Mouse (Mus musculus): ENCODE measurements at regions not wholly inside any gene's neighbourhood (a gene's known extent, or its start where the extent isn't known, plus 50 kb on each side); places are given as distances from the start of the nearest gene placed in this dataset.
"Not testable (repeated sequence)": the region's sequence is repeated elsewhere in the genome, so short reads cannot be mapped to it uniquely, and the experiment has no call there.

DNA sequence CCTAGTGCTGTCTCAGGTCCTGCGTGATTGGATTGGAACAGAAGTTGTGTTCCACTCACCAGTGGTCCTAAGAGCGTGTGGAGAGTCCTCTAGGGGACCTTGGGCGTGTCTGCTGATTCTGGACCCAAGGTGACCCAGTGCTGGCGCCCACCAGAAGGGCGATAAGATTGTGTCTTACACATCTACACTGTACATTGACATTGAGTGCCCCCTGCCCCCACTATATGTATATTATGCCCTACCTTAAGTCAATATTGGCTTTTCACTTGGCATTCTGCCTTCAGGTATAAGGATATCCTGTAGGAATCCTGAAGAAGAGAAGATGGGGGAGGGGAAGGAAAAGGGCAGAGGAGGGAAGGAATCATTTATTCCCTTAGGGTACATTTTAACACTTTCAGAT is 260.2 kb upstream of the Rgs17 start:
- H3K36me3 ChIP-seq (ENCODE audit: control insufficient read depth, insufficient read depth, low read length), result no peaks in the 10 kb centered on the region
- no peaks in the 10 kb centered on the region for H3K9me3 ChIP-seq (ENCODE audit: control insufficient read depth, low read length)
- H3K27me3 ChIP-seq (ENCODE audit: control insufficient read depth, insufficient read depth, low read length), result no peaks in the 10 kb centered on the region
- H3K9ac ChIP-seq (ENCODE audit: low read depth, low read length, severe bottlenecking), result no peak overlapping the region
- DNase-seq (ENCODE audit: low spot score), result no peak
- ATAC-seq (ENCODE audit: low FRiP score, low read depth), result no peak
- 88% methylated on average over 5 of the region's 5 CpGs for WGBS
- H3K4me1 ChIP-seq (ENCODE audit: control insufficient read depth, insufficient read depth, low read length), result no peaks in the 10 kb centered on the region
- H3K27ac ChIP-seq (replicated peaks; ENCODE audit: low read depth, low read length), result no peak overlapping the region
- no peak overlapping the region for H3K4me2 ChIP-seq (replicated peaks; ENCODE audit: low read depth, low read length, severe bottlenecking)
- no peak overlapping the region for H3K4me3 ChIP-seq (replicated peaks; ENCODE audit: low read length)
- TF ChIP-seq POLR2A (IDR thresholded peaks at IDR 0.05; ENCODE audit: borderline replicate concordance, extremely low read depth, insufficient read depth, insufficient read length), result no peak

DNA sequence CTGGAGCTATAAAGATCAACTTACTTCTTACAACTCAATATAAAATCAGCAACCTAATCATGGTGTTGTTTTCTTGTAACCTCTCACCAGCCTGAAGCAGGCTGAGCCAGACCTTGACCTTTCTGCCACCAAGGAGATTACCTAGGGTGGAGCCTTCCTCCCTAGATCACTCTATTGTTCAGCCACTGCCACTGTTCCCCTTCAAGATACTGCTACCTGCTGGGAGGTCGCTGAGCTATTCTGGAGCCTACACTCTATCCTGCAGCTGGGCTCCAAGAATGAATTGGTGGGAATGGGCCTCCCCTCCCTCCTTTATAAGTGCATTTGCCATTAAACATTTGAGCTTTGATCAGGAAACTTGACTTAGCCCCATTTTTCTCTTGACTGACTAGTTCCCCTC is 242.1 kb upstream of the Rgs17 start:
- H3K27me3 ChIP-seq (ENCODE audit: control insufficient read depth, insufficient read depth, low read length); H3K27ac ChIP-seq (replicated peaks; ENCODE audit: low read depth, low read length); DNase-seq (ENCODE audit: low spot score); ATAC-seq (ENCODE audit: low FRiP score, low read depth); H3K4me1 ChIP-seq (ENCODE audit: control insufficient read depth, insufficient read depth, low read length); H3K9me3 ChIP-seq (ENCODE audit: control insufficient read depth, low read length); H3K4me2 ChIP-seq (replicated peaks; ENCODE audit: low read depth, low read length, severe bottlenecking); H3K4me3 ChIP-seq (replicated peaks; ENCODE audit: low read length); H3K36me3 ChIP-seq (ENCODE audit: control insufficient read depth, insufficient read depth, low read length); H3K9ac ChIP-seq (ENCODE audit: low read depth, low read length, severe bottlenecking): not testable (repeated sequence)
- 12% methylated on average over 1 of the region's 1 CpGs for WGBS

DNA sequence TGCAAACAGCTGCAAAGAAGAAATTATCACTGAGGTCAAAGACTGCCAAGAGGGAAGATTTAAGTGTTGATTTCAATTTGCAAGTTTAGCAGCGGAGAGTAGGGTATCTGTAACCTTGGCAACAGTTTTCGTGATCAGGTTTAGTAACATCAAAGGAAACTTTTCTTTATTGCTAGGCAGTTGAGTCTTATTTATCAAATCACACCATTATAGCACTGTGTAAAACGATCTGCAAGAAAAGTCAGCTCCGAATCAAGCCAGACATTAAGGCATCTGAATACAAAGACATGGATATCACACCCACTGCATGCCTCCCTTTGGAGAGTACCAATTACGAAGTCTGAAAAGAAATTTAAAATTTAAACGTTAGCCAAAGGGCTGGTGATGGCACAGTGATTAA is 234.7 kb upstream of the Rgs17 start:
- Histone ChIP-seq H3K9ac (ENCODE audit: low read depth, low read length, severe bottlenecking) (no peak overlapping the region), H3K4me3 (replicated peaks; ENCODE audit: low read length) (no peak overlapping the region), H3K4me2 (replicated peaks; ENCODE audit: low read depth, low read length, severe bottlenecking) (no peak overlapping the region), H3K9me3 (ENCODE audit: control insufficient read depth, low read length) (no peaks in the 10 kb centered on the region), H3K27me3 (ENCODE audit: control insufficient read depth, insufficient read depth, low read length) (no peaks in the 10 kb centered on the region), H3K4me1 (ENCODE audit: control insufficient read depth, insufficient read depth, low read length) (no peaks in the 10 kb centered on the region), H3K27ac (replicated peaks; ENCODE audit: low read depth, low read length) (no peak overlapping the region), H3K36me3 (ENCODE audit: control insufficient read depth, insufficient read depth, low read length) (no peaks in the 10 kb centered on the region)
- no peak for ATAC-seq (ENCODE audit: low FRiP score, low read depth)
- 63% methylated on average over 6 of the region's 6 CpGs for WGBS
- TF ChIP-seq POLR2A (IDR thresholded peaks at IDR 0.05; ENCODE audit: borderline replicate concordance, extremely low read depth, insufficient read depth, insufficient read length), result no peak
- DNase-seq (ENCODE audit: low spot score), result no peak

DNA sequence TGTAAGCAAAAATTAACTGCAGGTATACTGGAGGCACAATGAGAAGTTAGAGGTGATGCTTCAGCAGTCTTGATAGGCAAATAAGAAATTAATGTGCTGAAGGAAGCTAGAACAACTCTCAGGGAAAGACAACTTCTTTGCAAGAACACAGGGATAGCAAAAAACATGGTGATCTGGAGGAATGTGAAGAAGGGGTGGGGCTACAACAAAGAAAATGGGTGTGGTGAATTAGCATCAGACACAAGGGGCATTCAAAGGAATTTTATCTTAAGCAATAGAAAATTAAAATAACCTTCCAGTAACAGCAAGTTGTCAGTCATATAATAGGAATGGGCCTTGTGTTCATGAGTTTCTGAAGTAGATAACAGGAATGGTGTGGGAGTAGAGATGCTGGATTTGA is 211.9 kb upstream of the Rgs17 start:
- H3K27me3 ChIP-seq (ENCODE audit: control insufficient read depth, insufficient read depth, low read length), result no peaks in the 10 kb centered on the region
- no peaks in the 10 kb centered on the region for H3K4me1 ChIP-seq (ENCODE audit: control insufficient read depth, insufficient read depth, low read length)
- H3K9ac ChIP-seq (ENCODE audit: low read depth, low read length, severe bottlenecking), result no peak overlapping the region
- H3K9me3 ChIP-seq (ENCODE audit: control insufficient read depth, low read length), result no peaks in the 10 kb centered on the region
- no peak for TF ChIP-seq POLR2A (IDR thresholded peaks at IDR 0.05; ENCODE audit: borderline replicate concordance, extremely low read depth, insufficient read depth, insufficient read length)
- H3K4me2 ChIP-seq (replicated peaks; ENCODE audit: low read depth, low read length, severe bottlenecking), result no peak overlapping the region
- ATAC-seq (ENCODE audit: low FRiP score, low read depth), result no peak
- no peaks in the 10 kb centered on the region for H3K36me3 ChIP-seq (ENCODE audit: control insufficient read depth, insufficient read depth, low read length)
- no peak overlapping the region for H3K27ac ChIP-seq (replicated peaks; ENCODE audit: low read depth, low read length)
- no peak overlapping the region for H3K4me3 ChIP-seq (replicated peaks; ENCODE audit: low read length)
- DNase-seq (ENCODE audit: low spot score), result no peak

DNA sequence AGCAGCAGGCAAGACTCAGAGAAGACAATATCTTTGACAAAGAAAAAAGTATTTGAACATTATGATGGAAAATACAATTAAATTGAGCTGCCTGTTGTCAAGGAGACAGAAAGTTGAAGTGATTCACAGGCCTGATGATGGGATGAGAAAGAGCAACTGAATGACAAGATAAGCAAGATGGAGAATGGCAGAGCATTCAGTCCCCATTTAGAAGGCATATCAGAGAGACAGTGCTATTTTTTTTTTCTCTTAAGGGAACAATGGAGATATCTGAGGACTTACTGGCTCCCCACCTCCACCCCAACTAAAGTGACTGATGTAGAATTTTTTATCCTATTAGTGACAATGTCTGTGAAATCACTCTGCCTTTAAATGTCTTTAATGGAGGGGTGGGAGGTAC is 202.2 kb upstream of the Rgs17 start:
- H3K4me1 ChIP-seq (ENCODE audit: control insufficient read depth, insufficient read depth, low read length); ATAC-seq (ENCODE audit: low FRiP score, low read depth); H3K4me3 ChIP-seq (replicated peaks; ENCODE audit: low read length); H3K27me3 ChIP-seq (ENCODE audit: control insufficient read depth, insufficient read depth, low read length); H3K4me2 ChIP-seq (replicated peaks; ENCODE audit: low read depth, low read length, severe bottlenecking); DNase-seq (ENCODE audit: low spot score); H3K9ac ChIP-seq (ENCODE audit: low read depth, low read length, severe bottlenecking); H3K36me3 ChIP-seq (ENCODE audit: control insufficient read depth, insufficient read depth, low read length); H3K27ac ChIP-seq (replicated peaks; ENCODE audit: low read depth, low read length); H3K9me3 ChIP-seq (ENCODE audit: control insufficient read depth, low read length): not testable (repeated sequence)

DNA sequence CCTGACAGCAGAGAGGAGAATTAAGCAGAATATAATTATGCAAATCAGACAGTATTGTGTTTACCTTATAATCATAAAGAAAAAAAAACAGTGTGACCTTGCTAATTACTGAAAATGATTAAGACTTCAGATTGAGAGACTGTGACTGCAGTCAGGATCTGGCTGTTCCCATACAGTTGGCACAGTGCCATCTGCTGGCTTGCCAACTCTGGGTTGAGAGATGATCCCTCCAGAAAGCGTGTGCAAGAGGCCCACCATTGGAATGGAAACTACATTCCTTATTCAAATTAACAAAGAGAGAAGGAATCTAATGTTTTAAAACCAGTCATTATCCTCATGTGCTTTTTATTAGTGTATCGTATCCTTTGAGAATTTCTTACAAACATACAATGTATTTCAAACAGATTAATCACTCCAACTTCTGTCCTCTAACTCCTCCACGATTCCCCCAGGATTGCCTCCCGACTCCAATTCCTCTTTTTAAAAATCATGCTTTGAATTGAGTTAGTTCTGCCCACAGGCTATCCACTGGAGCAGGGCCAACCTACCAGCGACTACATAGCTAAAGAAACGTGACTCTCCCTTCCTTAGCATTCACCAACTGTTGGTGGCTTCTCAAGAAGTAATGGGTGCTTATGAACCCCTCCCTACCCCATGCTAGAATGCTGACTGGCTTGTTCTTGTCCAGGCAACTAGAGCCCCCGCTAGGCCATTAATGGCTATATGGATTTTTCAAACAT is 192.9 kb upstream of the Rgs17 start:
- ATAC-seq (ENCODE audit: low FRiP score, low read depth) (peak; percentile 44; the same call in 1 of the 2 replicates), DNase-seq (ENCODE audit: low spot score) (peak; percentile 56)
- no peak overlapping the region for H3K4me3 ChIP-seq (replicated peaks; ENCODE audit: low read length)
- H3K27ac ChIP-seq (replicated peaks; ENCODE audit: low read depth, low read length), result no peak overlapping the region
- no peak overlapping the region for H3K9ac ChIP-seq (ENCODE audit: low read depth, low read length, severe bottlenecking)
- TF ChIP-seq POLR2A (IDR thresholded peaks at IDR 0.05; ENCODE audit: borderline replicate concordance, extremely low read depth, insufficient read depth, insufficient read length), result no peak
- no peaks in the 10 kb centered on the region for H3K9me3 ChIP-seq (ENCODE audit: control insufficient read depth, low read length)
- H3K36me3 ChIP-seq (ENCODE audit: control insufficient read depth, insufficient read depth, low read length), result no peaks in the 10 kb centered on the region
- H3K4me1 ChIP-seq (ENCODE audit: control insufficient read depth, insufficient read depth, low read length), result no peaks in the 10 kb centered on the region
- 56% methylated on average over 7 of the region's 7 CpGs for WGBS
- H3K4me2 ChIP-seq (replicated peaks; ENCODE audit: low read depth, low read length, severe bottlenecking), result no peak overlapping the region
- no peaks in the 10 kb centered on the region for H3K27me3 ChIP-seq (ENCODE audit: control insufficient read depth, insufficient read depth, low read length)
